Mouse (Mus musculus): ENCODE measurements around the gene Srsf4. TPM values are rescaled to one million over a fixed set of nuclear protein-coding genes. Genes with fewer than 3 reads are reported as not detected.
A peak's percentile ranks its signal among the peaks of the same experiment; 100 is the strongest.

The Srsf4 gene
- 154 and 159 TPM in 2 replicates for polyA plus RNA-seq (2015; fragmentation: Nextera tagmentation; extraction: Ambion mirVana)

- WGBS: under 1% methylated on average over 85 of the region's 116 CpGs
- ATAC-seq (replicated peaks): peak; percentile 95
- Histone ChIP-seq H3K9ac (replicated peaks) (peak within 1 kb of the TSS; percentile 100), H3K4me3 (peak within 1 kb of the TSS; percentile 90), H3K27ac (replicated peaks) (peak within 1 kb of the TSS; percentile 99), H3K27me3 (no peaks in the 10 kb centered on the region), H3K4me2 (replicated peaks) (peak within 1 kb of the TSS; percentile 84), H3K36me3 (no peaks in the 10 kb centered on the region), H3K4me1 (peaks cover 45% of the 10 kb centered on the region), H3K9me3 (no peaks in the 10 kb centered on the region)
These were observed at the start of gene Srsf4 for GRCm38 (mm10) chr4:131873293-131874168. TSS of gene Srsf4 (plus strand) at chr4:131873617.

- H3K4me1 ChIP-seq: peaks cover 22% of the 10 kb centered on the region
- ATAC-seq (replicated peaks): no peak
- H3K27ac ChIP-seq (replicated peaks): no peak overlapping the region
- no peak overlapping the region for H3K4me3 ChIP-seq
- H3K36me3 ChIP-seq: 0 out of 2 replicates have a peak, but pooled peaks cover 2% of the 10 kb centered on the region
- WGBS: 8% methylated on average over 3 of the region's 3 CpGs
- H3K27me3 ChIP-seq: no peaks in the 10 kb centered on the region
- no peak overlapping the region for H3K9ac ChIP-seq (replicated peaks)
- no peak overlapping the region for H3K4me2 ChIP-seq (replicated peaks)
- H3K9me3 ChIP-seq: no peaks in the 10 kb centered on the region
These were observed 48.5 kb upstream of the Srsf4 start for GRCm38 (mm10) chr4:131824939-131825338.

GRCm38 (mm10) chr4:131825830-131826229, 47.6 kb upstream of the Srsf4 start:
- Histone ChIP-seq H3K4me2 (replicated peaks) (no peak overlapping the region), H3K9ac (replicated peaks) (no peak overlapping the region), H3K36me3 (0 out of 2 replicates have a peak, but pooled peaks cover 2% of the 10 kb centered on the region), H3K9me3 (no peaks in the 10 kb centered on the region), H3K4me3 (no peak overlapping the region), H3K27me3 (no peaks in the 10 kb centered on the region), H3K27ac (replicated peaks) (no peak overlapping the region), H3K4me1 (peaks cover 27% of the 10 kb centered on the region)
- no peak for ATAC-seq (replicated peaks)
- WGBS: 47% methylated on average over 8 of the region's 8 CpGs

GRCm38 (mm10) chr4:131826905-131827304, 46.5 kb upstream of the Srsf4 start:
- no peak for ATAC-seq (replicated peaks)
- WGBS: 8% methylated on average over 6 of the region's 6 CpGs

GRCm38 (mm10) chr4:131829123-131829522, 44.3 kb upstream of the Srsf4 start:
- no peak overlapping the region for H3K27ac ChIP-seq (replicated peaks)
- 76% methylated on average over 8 of the region's 8 CpGs for WGBS
- no peaks in the 10 kb centered on the region for H3K9me3 ChIP-seq
- no peak for ATAC-seq (replicated peaks)
- no peak overlapping the region for H3K4me2 ChIP-seq (replicated peaks)
- no peak overlapping the region for H3K4me3 ChIP-seq
- no peaks in the 10 kb centered on the region for H3K27me3 ChIP-seq
- peaks cover 31% of the 10 kb centered on the region for H3K4me1 ChIP-seq
- no peaks in the 10 kb centered on the region for H3K36me3 ChIP-seq
- H3K9ac ChIP-seq (replicated peaks): no peak overlapping the region

More at GRCm38 (mm10) chr4:131826905-131827304, 46.5 kb upstream of the Srsf4 start:
- Histone ChIP-seq H3K36me3 (0 out of 2 replicates have a peak, but pooled peaks cover 2% of the 10 kb centered on the region), H3K4me1 (peaks cover 26% of the 10 kb centered on the region), H3K9ac (replicated peaks) (no peak overlapping the region), H3K4me2 (replicated peaks) (no peak overlapping the region), H3K27ac (replicated peaks) (no peak overlapping the region), H3K4me3 (no peak overlapping the region), H3K27me3 (no peaks in the 10 kb centered on the region), H3K9me3 (no peaks in the 10 kb centered on the region)

- H3K4me3 ChIP-seq: no peak overlapping the region
- H3K9me3 ChIP-seq: no peaks in the 10 kb centered on the region
- H3K27me3 ChIP-seq: no peaks in the 10 kb centered on the region
- no peak overlapping the region for H3K27ac ChIP-seq (replicated peaks)
- peaks cover 40% of the 10 kb centered on the region for H3K4me1 ChIP-seq
- no peak overlapping the region for H3K4me2 ChIP-seq (replicated peaks)
- 66% methylated on average over 5 of the region's 5 CpGs for WGBS
- H3K9ac ChIP-seq (replicated peaks): no peak overlapping the region
- H3K36me3 ChIP-seq: no peaks in the 10 kb centered on the region
- ATAC-seq (replicated peaks): no peak
These were observed 41.8 kb upstream of the Srsf4 start for GRCm38 (mm10) chr4:131831546-131832045.

GRCm38 (mm10) chr4:131832759-131833407, 40.5 kb upstream of the Srsf4 start:
- no peak overlapping the region for H3K4me2 ChIP-seq (replicated peaks)
- no peaks in the 10 kb centered on the region for H3K9me3 ChIP-seq
- H3K9ac ChIP-seq (replicated peaks): no peak overlapping the region
- 86% methylated on average over 3 of the region's 3 CpGs for WGBS
- no peak overlapping the region for H3K27ac ChIP-seq (replicated peaks)
- no peak for ATAC-seq (replicated peaks)
- no peaks in the 10 kb centered on the region for H3K36me3 ChIP-seq
- H3K27me3 ChIP-seq: no peaks in the 10 kb centered on the region
- peaks cover 44% of the 10 kb centered on the region for H3K4me1 ChIP-seq
- no peak overlapping the region for H3K4me3 ChIP-seq

GRCm38 (mm10) chr4:131833971-131834609, 39.3 kb upstream of the Srsf4 start:
- Histone ChIP-seq H3K9me3 (no peaks in the 10 kb centered on the region), H3K4me3 (no peak overlapping the region), H3K4me2 (replicated peaks) (no peak overlapping the region), H3K36me3 (no peaks in the 10 kb centered on the region), H3K27ac (replicated peaks) (no peak overlapping the region), H3K4me1 (peaks cover 48% of the 10 kb centered on the region), H3K27me3 (no peaks in the 10 kb centered on the region), H3K9ac (replicated peaks) (no peak overlapping the region)
- 30% methylated on average over 9 of the region's 9 CpGs for WGBS
- no peak for ATAC-seq (replicated peaks)

- peak overlapping the region; percentile 57 for H3K4me3 ChIP-seq
- peaks cover 39% of the 10 kb centered on the region for H3K4me1 ChIP-seq
- under 1% methylated on average over 39 of the region's 39 CpGs for WGBS
- H3K9ac ChIP-seq (replicated peaks): peak overlapping the region; percentile 73
- H3K9me3 ChIP-seq: no peaks in the 10 kb centered on the region
- no peak; the same call in 1 of the 2 replicates for ATAC-seq (replicated peaks)
- H3K4me2 ChIP-seq (replicated peaks): peak overlapping the region; percentile 99
- H3K36me3 ChIP-seq: no peaks in the 10 kb centered on the region
- no peak overlapping the region for H3K27ac ChIP-seq (replicated peaks)
- peaks cover 4% of the 10 kb centered on the region for H3K27me3 ChIP-seq
These were observed 37.0 kb upstream of the Srsf4 start for GRCm38 (mm10) chr4:131836351-131836881.

- ATAC-seq (replicated peaks): peak; percentile 44; the same call in 1 of the 2 replicates
- H3K9me3 ChIP-seq: no peaks in the 10 kb centered on the region
- H3K4me2 ChIP-seq (replicated peaks): peak overlapping the region; percentile 99
- H3K27me3 ChIP-seq: peaks cover 10% of the 10 kb centered on the region
- no peaks in the 10 kb centered on the region for H3K36me3 ChIP-seq
- peak overlapping the region; percentile 73 for H3K9ac ChIP-seq (replicated peaks)
- H3K4me1 ChIP-seq: peaks cover 33% of the 10 kb centered on the region
- peak overlapping the region; percentile 57 for H3K4me3 ChIP-seq
- no peak overlapping the region for H3K27ac ChIP-seq (replicated peaks)
- under 1% methylated on average over 67 of the region's 76 CpGs for WGBS
These were observed 36.4 kb upstream of the Srsf4 start for GRCm38 (mm10) chr4:131836891-131837491.

GRCm38 (mm10) chr4:131837872-131838524, 35.4 kb upstream of the Srsf4 start, which contains the start of gene Ptpru:
TSS of gene Ptpru (minus strand) at chr4:131838288.
- Histone ChIP-seq H3K4me1 (peaks cover 36% of the 10 kb centered on the region), H3K27me3 (peaks cover 12% of the 10 kb centered on the region), H3K36me3 (no peaks in the 10 kb centered on the region), H3K27ac (replicated peaks) (0 out of 2 replicates have a peak within 1 kb of the TSS, but pooled peaks have one; percentile 12), H3K9me3 (no peaks in the 10 kb centered on the region), H3K9ac (replicated peaks) (peak within 1 kb of the TSS; percentile 73), H3K4me3 (peak within 1 kb of the TSS; percentile 57), H3K4me2 (replicated peaks) (peak within 1 kb of the TSS; percentile 99)
- peak; percentile 89 for ATAC-seq (replicated peaks)
- under 1% methylated on average over 72 of the region's 72 CpGs for WGBS

All from forebrain, embryonic 15.5 days (tissue).